Mouse (Mus musculus) embryonic fibroblast, embryonic 13.5 days (primary cell): ENCODE results near the gene Gm20696. TPM values are rescaled to one million over a fixed set of nuclear protein-coding genes. Genes with fewer than 3 reads are reported as not detected.

Experiments
- H3K27ac ChIP-seq: 2 replicates; pipeline ENCODE4 v1.5.1; 2012; ENCODE audit warnings: low read length, control low read depth, inconsistent platforms; ENCODE audit not compliant: insufficient read depth
- H3K4me1 ChIP-seq: 2 replicates; pipeline ENCODE4 v1.6.1; 2011; ENCODE audit warnings: low read length; ENCODE audit not compliant: control insufficient read depth, insufficient read depth
- H3K4me3 ChIP-seq: 2 replicates; pipeline ENCODE4 v1.5.1; 2011; ENCODE audit warnings: mild to moderate bottlenecking, control low read depth, low read length; ENCODE audit not compliant: insufficient read depth
- CTCF ChIP-seq: IDR thresholded peaks from 2 replicates; pipeline ENCODE4 v1.5.1; 2011; ENCODE audit warnings: mild to moderate bottlenecking, control low read depth, low read length, moderate library complexity, borderline replicate concordance; ENCODE audit not compliant: insufficient read depth
- POLR2A ChIP-seq: IDR thresholded peaks from 2 replicates; pipeline ENCODE4 v1.6.1; 2011; ENCODE audit warnings: low read depth, mild to moderate bottlenecking, control low read depth, low read length, moderate library complexity
- polyA plus RNA-seq: library from polyadenylated mRNA; stranded (reverse); fragments of >200 nt; gene quantifications from 2 replicates; pipeline ENCODE4 v1.2.4, GENCODE M21; 2011; ENCODE audit warnings: low read depth; ENCODE audit not compliant: missing spikeins, insufficient read length

Gm20696 gene
- polyA plus RNA-seq, 1 experiment = 5.2 TPM

GRCm38 (mm10) chr6:99521641-99522358, 144.8 kb downstream of the Gm20696 start:
- TF ChIP-seq POLR2A (0 out of 2 replicates have a peak, but pooled peaks have one; percentile 10), CTCF (no peak)
- Histone ChIP-seq H3K4me3 (peak overlapping the region; percentile 84), H3K27ac (peak overlapping the region; percentile 87), H3K4me1 (no peaks in the 10 kb centered on the region)

- Histone ChIP-seq H3K4me1 (no peaks in the 10 kb centered on the region; the same call in 1 of the 2 replicates), H3K4me3 (peak overlapping the region; percentile 84), H3K27ac (peak overlapping the region; percentile 87)
- TF ChIP-seq POLR2A (peak; percentile 30; the same call in 1 of the 2 replicates), CTCF (no peak)
Observed at GRCm38 (mm10) chr6:99521038-99521640, 145.5 kb downstream of the Gm20696 start.

GRCm38 (mm10) chr6:99520676-99521037, 145.9 kb downstream of the Gm20696 start:
- Histone ChIP-seq H3K4me3 (peak overlapping the region; percentile 84), H3K4me1 (no peaks in the 10 kb centered on the region; the same call in 1 of the 2 replicates), H3K27ac (peak overlapping the region; percentile 78)
- 0 out of 2 replicates have a peak, but pooled peaks have one; percentile 27 for TF ChIP-seq POLR2A
- no peak for TF ChIP-seq CTCF

GRCm38 (mm10) chr6:99519806-99520675, 146.6 kb downstream of the Gm20696 start:
- Histone ChIP-seq H3K27ac (peak overlapping the region; percentile 78), H3K4me1 (no peaks in the 10 kb centered on the region; the same call in 1 of the 2 replicates), H3K4me3 (peak overlapping the region; percentile 84)
- no peak for TF ChIP-seq CTCF
- TF ChIP-seq POLR2A = no peak

GRCm38 (mm10) chr6:99519052-99519451, 147.5 kb downstream of the Gm20696 start:
- no peaks in the 10 kb centered on the region; the same call in 1 of the 2 replicates for H3K4me1 ChIP-seq
- peak overlapping the region; percentile 84 for H3K4me3 ChIP-seq
- H3K27ac ChIP-seq = peak overlapping the region; percentile 49; the same call in 1 of the 2 replicates
- TF ChIP-seq POLR2A (no peak), CTCF (no peak)

GRCm38 (mm10) chr6:99515667-99516199, 150.9 kb downstream of the Gm20696 start:
- Histone ChIP-seq H3K4me3 (no peak overlapping the region), H3K4me1 (peaks cover 13% of the 10 kb centered on the region), H3K27ac (no peak overlapping the region)
- TF ChIP-seq POLR2A (no peak), CTCF (no peak)

GRCm38 (mm10) chr6:99511862-99512261, 154.7 kb downstream of the Gm20696 start:
- Histone ChIP-seq H3K4me3 (no peak overlapping the region), H3K27ac (peak overlapping the region; percentile 48; the same call in 1 of the 2 replicates), H3K4me1 (peaks cover 14% of the 10 kb centered on the region)
- TF ChIP-seq CTCF = no peak
- TF ChIP-seq POLR2A = no peak

GRCm38 (mm10) chr6:99509189-99509592, 157.4 kb downstream of the Gm20696 start:
- Histone ChIP-seq H3K27ac (no peak overlapping the region), H3K4me3 (no peak overlapping the region), H3K4me1 (peaks cover 14% of the 10 kb centered on the region)
- TF ChIP-seq POLR2A = no peak
- no peak for TF ChIP-seq CTCF

GRCm38 (mm10) chr6:99506816-99507215, 159.8 kb downstream of the Gm20696 start:
- Histone ChIP-seq H3K4me1 (peaks cover 2% of the 10 kb centered on the region; the same call in 1 of the 2 replicates), H3K27ac (no peak overlapping the region), H3K4me3 (no peak overlapping the region)
- TF ChIP-seq CTCF (no peak), POLR2A (no peak)

- no peak for TF ChIP-seq CTCF
- TF ChIP-seq POLR2A = no peak
- H3K4me1 ChIP-seq = peaks cover 2% of the 10 kb centered on the region; the same call in 1 of the 2 replicates
- no peak overlapping the region for H3K4me3 ChIP-seq
- H3K27ac ChIP-seq = no peak overlapping the region
Observed at GRCm38 (mm10) chr6:99503741-99504140, 162.9 kb downstream of the Gm20696 start.
